Mouse (Mus musculus) liver, postnatal 0 days (tissue): ENCODE measurements at regions not wholly inside any gene's neighbourhood (a gene's known extent, or its start where the extent isn't known, plus 50 kb on each side); places are given as distances from the start of the nearest gene placed in this dataset.

Experiments
- CTCF ChIP-seq: sonication (generic); IDR thresholded peaks from 2 replicates; pipeline ENCODE4 v1.5.1; 2016; ENCODE audit warnings: antibody characterized with exemption, low read depth
- EP300 ChIP-seq: IDR thresholded peaks from 2 replicates; pipeline ENCODE4 v1.6.1; 2016; ENCODE audit warnings: antibody characterized with exemption, low read depth, mild to moderate bottlenecking

DNA sequence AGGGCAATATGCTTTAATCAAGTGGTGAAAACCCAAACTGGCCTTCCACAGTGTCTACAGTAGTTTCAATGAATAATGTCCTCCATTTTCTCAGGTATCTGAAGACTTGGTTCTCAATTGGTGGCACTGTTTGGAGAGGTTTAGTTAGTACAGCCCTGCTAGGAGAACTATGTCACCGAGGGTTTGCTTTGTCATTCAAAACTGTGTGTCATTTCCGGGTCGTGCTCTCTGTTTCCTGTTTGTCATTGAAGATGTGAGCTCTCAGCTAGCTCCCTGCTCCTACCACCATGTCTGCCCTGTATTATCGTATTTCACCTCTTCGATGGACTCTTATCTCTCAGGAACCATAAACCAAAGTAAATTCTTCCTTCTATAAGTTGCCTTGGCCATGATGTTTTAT is 79.3 kb upstream of the Creb5 start:
- TF ChIP-seq CTCF (no peak), EP300 (no peak)
